Mouse (Mus musculus): ENCODE measurements at regions not wholly inside any gene's neighbourhood (a gene's known extent, or its start where the extent isn't known, plus 50 kb on each side); places are given as distances from the start of the nearest gene placed in this dataset. TPM values are rescaled to one million over a fixed set of nuclear protein-coding genes. Genes with fewer than 3 reads are reported as not detected.

DNA sequence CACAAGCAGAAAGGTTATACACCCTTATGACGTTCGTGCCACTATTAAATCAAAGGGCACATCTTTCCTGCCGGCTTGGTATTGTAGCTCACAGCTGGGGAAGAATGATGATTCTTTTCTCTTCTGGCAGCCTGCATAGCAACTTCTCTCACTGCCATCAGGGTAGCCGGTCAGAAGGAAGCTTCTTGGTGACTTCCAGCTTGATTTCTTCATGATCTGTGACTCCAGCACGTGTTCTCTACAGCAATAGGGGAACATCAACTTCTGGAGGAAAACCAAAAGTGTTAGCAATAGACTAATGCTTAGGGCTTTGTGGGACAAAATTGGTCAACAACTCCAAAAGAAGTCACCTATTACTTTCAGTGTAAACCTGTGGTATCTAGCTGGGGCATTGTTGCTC lies 202.9 kb upstream of the Rgs18 start:
- H3K4me3 ChIP-seq (replicated peaks; ENCODE audit: low read length) = no peak overlapping the region
- H3K4me1 ChIP-seq (replicated peaks; ENCODE audit: control insufficient read depth, insufficient read depth, low read length) = no peaks in the 10 kb centered on the region
- no peak overlapping the region for H3K27ac ChIP-seq
- DNase-seq (ENCODE audit: low spot score) (peak; percentile 18), ATAC-seq (ENCODE audit: low FRiP score) (no peak)
- H3K9me3 ChIP-seq (ENCODE audit: control insufficient read depth, low read length) = no peaks in the 10 kb centered on the region
- no peak overlapping the region for H3K4me2 ChIP-seq (replicated peaks)
- no peak overlapping the region for H3K9ac ChIP-seq
- WGBS = 23% methylated on average over 5 of the region's 5 CpGs
- no peaks in the 10 kb centered on the region for H3K27me3 ChIP-seq (ENCODE audit: control insufficient read depth, insufficient read depth, low read length)
- H3K36me3 ChIP-seq (replicated peaks; ENCODE audit: control insufficient read depth, insufficient read depth) = no peaks in the 10 kb centered on the region

DNA sequence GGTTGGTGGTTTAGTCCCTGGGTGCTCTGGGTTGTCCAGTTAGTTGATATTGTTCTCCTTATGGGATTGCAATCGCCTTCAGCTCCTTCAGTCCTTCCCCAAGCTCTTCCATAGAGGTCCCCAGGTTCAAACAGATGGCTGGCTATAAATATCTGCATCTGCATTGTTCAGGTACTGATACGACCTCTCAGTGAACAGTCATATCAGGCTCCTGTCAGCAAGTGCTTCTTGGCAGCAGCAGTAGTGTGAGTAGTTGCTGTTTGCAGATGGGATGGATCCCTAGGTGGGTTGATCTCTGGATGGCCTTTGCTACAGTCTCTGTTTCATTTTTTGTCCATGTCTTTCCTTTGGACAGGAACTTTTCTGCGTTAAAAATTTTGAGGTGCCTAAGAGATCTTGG lies 190.5 kb upstream of the Rgs18 start:
- no peak overlapping the region for H3K27ac ChIP-seq
- H3K27me3 ChIP-seq (ENCODE audit: control insufficient read depth, insufficient read depth, low read length) = no peaks in the 10 kb centered on the region
- H3K4me1 ChIP-seq (replicated peaks; ENCODE audit: control insufficient read depth, insufficient read depth, low read length) = no peaks in the 10 kb centered on the region
- 84% methylated on average over 3 of the region's 3 CpGs for WGBS
- H3K4me3 ChIP-seq (replicated peaks; ENCODE audit: low read length) = no peak overlapping the region
- H3K4me2 ChIP-seq (replicated peaks) = no peak overlapping the region
- no peaks in the 10 kb centered on the region for H3K9me3 ChIP-seq (ENCODE audit: control insufficient read depth, low read length)
- no peaks in the 10 kb centered on the region for H3K36me3 ChIP-seq (replicated peaks; ENCODE audit: control insufficient read depth, insufficient read depth)
- no peak overlapping the region for H3K9ac ChIP-seq
- no peak for DNase-seq (ENCODE audit: low spot score)
- ATAC-seq (ENCODE audit: low FRiP score) = no peak

DNA sequence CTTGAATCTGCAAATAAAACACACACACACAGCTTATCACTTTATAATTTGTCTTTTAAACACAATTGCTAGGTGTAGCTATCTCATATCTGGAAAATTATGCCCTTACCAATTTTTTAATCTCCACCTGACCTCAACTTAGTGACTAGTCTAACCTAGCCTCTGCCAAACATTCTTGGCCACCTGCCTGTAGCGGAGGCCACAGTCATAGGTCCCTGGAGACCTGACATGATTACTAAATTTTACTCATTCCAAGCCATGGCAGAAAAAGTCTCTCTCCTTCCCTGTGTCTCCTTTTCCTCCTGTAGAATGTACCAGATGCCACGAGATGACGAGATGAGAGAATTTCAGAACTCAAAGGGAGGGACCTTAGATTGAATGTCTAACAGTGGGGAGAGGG lies 163.8 kb upstream of the Rgs18 start:
- no peak overlapping the region for H3K9ac ChIP-seq
- no peak overlapping the region for H3K27ac ChIP-seq
- no peak for DNase-seq (ENCODE audit: low spot score)
- H3K4me3 ChIP-seq (replicated peaks; ENCODE audit: low read length) = no peak overlapping the region
- no peaks in the 10 kb centered on the region for H3K4me1 ChIP-seq (replicated peaks; ENCODE audit: control insufficient read depth, insufficient read depth, low read length)
- no peaks in the 10 kb centered on the region for H3K36me3 ChIP-seq (replicated peaks; ENCODE audit: control insufficient read depth, insufficient read depth)
- no peak overlapping the region for H3K4me2 ChIP-seq (replicated peaks)
- H3K27me3 ChIP-seq (ENCODE audit: control insufficient read depth, insufficient read depth, low read length) = no peaks in the 10 kb centered on the region
- H3K9me3 ChIP-seq (ENCODE audit: control insufficient read depth, low read length) = no peaks in the 10 kb centered on the region
- WGBS = 93% methylated on average over 3 of the region's 3 CpGs
- ATAC-seq (ENCODE audit: low FRiP score) = no peak

DNA sequence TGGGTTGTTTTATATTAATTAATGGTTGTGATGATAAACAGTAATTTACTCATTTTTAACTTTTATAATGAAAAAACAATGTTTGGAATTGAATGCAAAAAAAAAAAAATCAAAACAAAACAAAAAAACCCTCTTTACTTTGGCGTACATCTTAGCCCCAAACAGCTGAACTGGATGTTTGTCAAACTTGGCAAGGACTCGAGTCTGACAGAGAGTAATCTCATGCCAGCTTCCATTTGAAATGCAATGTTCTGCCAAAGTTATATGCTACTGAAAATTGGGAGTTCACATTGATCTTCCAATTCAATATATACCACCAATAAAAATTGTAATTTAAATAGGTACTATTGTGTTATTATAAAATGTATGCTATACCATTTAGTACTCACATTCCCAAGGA lies 150.9 kb upstream of the Rgs18 start:
- no peak overlapping the region for H3K27ac ChIP-seq
- H3K4me3 ChIP-seq (replicated peaks; ENCODE audit: low read length) = no peak overlapping the region
- DNase-seq (ENCODE audit: low spot score) (no peak), ATAC-seq (ENCODE audit: low FRiP score) (no peak)
- 76% methylated on average over 2 of the region's 2 CpGs for WGBS
- no peaks in the 10 kb centered on the region for H3K36me3 ChIP-seq (replicated peaks; ENCODE audit: control insufficient read depth, insufficient read depth)
- H3K4me2 ChIP-seq (replicated peaks) = no peak overlapping the region
- no peaks in the 10 kb centered on the region for H3K27me3 ChIP-seq (ENCODE audit: control insufficient read depth, insufficient read depth, low read length)
- peaks cover 6% of the 10 kb centered on the region for H3K9me3 ChIP-seq (ENCODE audit: control insufficient read depth, low read length)
- H3K9ac ChIP-seq = no peak overlapping the region
- H3K4me1 ChIP-seq (replicated peaks; ENCODE audit: control insufficient read depth, insufficient read depth, low read length) = no peaks in the 10 kb centered on the region

DNA sequence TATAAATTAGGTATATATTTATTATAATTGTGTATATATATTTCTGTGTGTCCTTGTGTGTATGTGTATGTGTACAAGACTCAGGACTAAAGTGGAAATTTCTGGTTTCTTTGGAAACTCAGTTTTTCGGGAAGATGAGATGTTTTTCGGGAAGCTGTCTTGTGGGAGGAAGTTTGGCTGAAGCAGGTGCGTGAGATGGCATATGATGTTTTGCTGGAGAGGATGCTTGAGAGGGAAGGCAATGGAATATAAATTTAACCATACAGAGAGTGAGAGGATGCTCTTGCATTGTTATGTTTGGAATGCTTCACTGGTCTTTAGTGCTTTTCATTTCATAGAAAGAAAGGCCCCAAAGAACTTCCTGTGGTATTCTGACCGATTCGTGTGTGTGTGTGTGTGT lies 141.3 kb upstream of the Rgs18 start:
- no peak overlapping the region for H3K9ac ChIP-seq
- H3K36me3 ChIP-seq (replicated peaks; ENCODE audit: control insufficient read depth, insufficient read depth) = no peaks in the 10 kb centered on the region
- no peaks in the 10 kb centered on the region for H3K9me3 ChIP-seq (ENCODE audit: control insufficient read depth, low read length)
- ATAC-seq (ENCODE audit: low FRiP score) (no peak), DNase-seq (ENCODE audit: low spot score) (no peak)
- no peaks in the 10 kb centered on the region for H3K4me1 ChIP-seq (replicated peaks; ENCODE audit: control insufficient read depth, insufficient read depth, low read length)
- H3K27me3 ChIP-seq (ENCODE audit: control insufficient read depth, insufficient read depth, low read length) = no peaks in the 10 kb centered on the region
- no peak overlapping the region for H3K4me3 ChIP-seq (replicated peaks; ENCODE audit: low read length)
- H3K4me2 ChIP-seq (replicated peaks) = no peak overlapping the region
- WGBS = 94% methylated on average over 5 of the region's 5 CpGs
- H3K27ac ChIP-seq = no peak overlapping the region

DNA sequence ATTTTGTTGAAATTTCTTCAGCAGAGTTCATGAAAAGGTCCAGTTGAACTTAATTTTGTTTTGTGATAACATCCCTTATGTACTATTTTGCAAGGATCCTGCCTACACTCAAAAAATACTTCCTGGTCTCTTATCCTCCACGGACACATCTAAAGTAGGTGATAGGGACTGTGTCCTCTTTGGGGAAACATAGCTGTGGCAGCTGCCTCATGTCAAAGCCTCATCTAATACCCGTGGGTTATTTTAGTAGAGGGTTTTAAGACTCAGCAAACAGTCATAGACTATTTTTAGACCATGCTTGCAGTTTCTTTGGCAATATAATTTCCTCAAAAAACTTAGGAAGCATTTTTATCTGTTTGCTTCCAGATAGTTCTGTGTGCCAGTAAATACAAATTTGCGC lies 127.8 kb upstream of the Rgs18 start:
- Histone ChIP-seq H3K27ac (no peak overlapping the region), H3K36me3 (replicated peaks; ENCODE audit: control insufficient read depth, insufficient read depth) (no peaks in the 10 kb centered on the region), H3K9ac (no peak overlapping the region), H3K27me3 (ENCODE audit: control insufficient read depth, insufficient read depth, low read length) (no peaks in the 10 kb centered on the region), H3K9me3 (ENCODE audit: control insufficient read depth, low read length) (no peaks in the 10 kb centered on the region), H3K4me3 (replicated peaks; ENCODE audit: low read length) (no peak overlapping the region), H3K4me2 (replicated peaks) (no peak overlapping the region), H3K4me1 (replicated peaks; ENCODE audit: control insufficient read depth, insufficient read depth, low read length) (no peaks in the 10 kb centered on the region)
- no peak for ATAC-seq (ENCODE audit: low FRiP score)
- no peak for DNase-seq (ENCODE audit: low spot score)
- WGBS = 84% methylated on average over 3 of the region's 3 CpGs

DNA sequence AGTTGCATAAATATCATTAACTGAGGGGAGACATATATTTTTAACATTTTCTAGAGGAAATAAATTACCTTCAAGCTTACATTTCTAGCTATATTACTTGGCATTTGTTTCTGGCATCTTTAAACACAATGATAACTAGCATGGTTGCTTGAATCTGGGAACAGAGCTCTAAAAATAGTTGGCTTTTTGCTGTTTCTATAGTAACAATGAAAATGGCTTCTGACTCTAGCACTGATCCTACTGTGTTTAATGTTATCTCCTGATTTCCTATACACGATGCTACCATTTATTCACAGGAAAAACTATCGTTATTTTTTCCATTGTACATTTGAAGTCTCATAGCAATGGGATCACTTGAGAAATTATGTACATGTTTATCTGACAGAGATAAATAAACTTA lies 108.4 kb upstream of the Rgs18 start:
- no peak overlapping the region for H3K4me3 ChIP-seq (replicated peaks; ENCODE audit: low read length)
- H3K9me3 ChIP-seq (ENCODE audit: control insufficient read depth, low read length) = no peaks in the 10 kb centered on the region
- no peak overlapping the region for H3K27ac ChIP-seq
- H3K27me3 ChIP-seq (ENCODE audit: control insufficient read depth, insufficient read depth, low read length) = no peaks in the 10 kb centered on the region
- H3K4me2 ChIP-seq (replicated peaks) = no peak overlapping the region
- H3K4me1 ChIP-seq (replicated peaks; ENCODE audit: control insufficient read depth, insufficient read depth, low read length) = no peaks in the 10 kb centered on the region
- DNase-seq (ENCODE audit: low spot score) (no peak), ATAC-seq (ENCODE audit: low FRiP score) (no peak)
- H3K36me3 ChIP-seq (replicated peaks; ENCODE audit: control insufficient read depth, insufficient read depth) = no peaks in the 10 kb centered on the region
- H3K9ac ChIP-seq = no peak overlapping the region
- 87% methylated on average over 2 of the region's 2 CpGs for WGBS

DNA sequence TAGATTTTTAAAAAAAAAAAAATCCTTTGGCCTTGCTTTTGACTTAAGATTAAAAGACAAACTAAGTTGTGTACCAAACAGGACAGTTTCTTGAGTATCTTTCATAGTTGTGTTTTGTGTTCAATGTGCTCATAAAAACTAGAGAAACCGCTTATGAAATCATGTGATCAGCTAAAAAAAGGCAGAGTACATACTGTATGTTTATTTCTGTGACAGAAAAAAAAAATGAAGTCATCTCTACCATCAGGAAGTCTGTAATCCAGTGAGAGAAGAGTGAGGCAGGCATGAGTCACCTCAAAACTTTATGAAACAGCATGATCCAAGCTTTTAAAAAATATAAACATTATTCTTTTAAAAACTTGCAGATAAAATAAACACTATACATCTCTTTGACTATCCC lies 86.9 kb upstream of the Rgs18 start:
- Histone ChIP-seq H3K4me2 (replicated peaks) (no peak overlapping the region), H3K4me3 (replicated peaks; ENCODE audit: low read length) (no peak overlapping the region), H3K27ac (no peak overlapping the region), H3K4me1 (replicated peaks; ENCODE audit: control insufficient read depth, insufficient read depth, low read length) (no peaks in the 10 kb centered on the region), H3K36me3 (replicated peaks; ENCODE audit: control insufficient read depth, insufficient read depth) (no peaks in the 10 kb centered on the region), H3K27me3 (ENCODE audit: control insufficient read depth, insufficient read depth, low read length) (no peaks in the 10 kb centered on the region), H3K9ac (no peak overlapping the region), H3K9me3 (ENCODE audit: control insufficient read depth, low read length) (no peaks in the 10 kb centered on the region)
- DNase-seq (ENCODE audit: low spot score) (no peak), ATAC-seq (ENCODE audit: low FRiP score) (no peak)
- 80% methylated on average over 1 of the region's 1 CpGs for WGBS

Small RNA genes lying in the stretch of these regions (microRNA-seq; reads per million reads assigned to microRNA genes)
- not detected for gene Gm25708
